Mouse (Mus musculus) CH12.LX (cell line): ENCODE results near the gene Dcst1. TPM values are rescaled to one million over a fixed set of nuclear protein-coding genes. Genes with fewer than 3 reads are reported as not detected.
A peak's percentile ranks its signal among the peaks of the same experiment; 100 is the strongest.

ENCODE experiments used
- DNase-seq: peaks from one replicate; pipeline ENCODE4 v3.0.0-alpha.2; 2013; ENCODE audit errors: extremely low read depth
- H3K27ac ChIP-seq: 2 replicates; pipeline ENCODE4 v1.5.1; 2012; ENCODE audit warnings: low read depth, mild to moderate bottlenecking, control low read depth, moderate library complexity; ENCODE audit not compliant: insufficient read depth
- H3K27me3 ChIP-seq: replicated peaks from 2 replicates; pipeline ENCODE3; 2012; ENCODE audit warnings: inconsistent platforms
- H3K36me3 ChIP-seq, 2 experiments: replicated peaks in 1 of 2; 2 replicates each; pipeline versions ENCODE3 to v1.6.1; 2012; ENCODE audit warnings: inconsistent platforms in 1 of 2, low read length in 1 of 2, mild to moderate bottlenecking in 1 of 2, mixed read lengths in 1 of 2, moderate library complexity in 1 of 2; ENCODE audit not compliant: control insufficient read depth in 1 of 2, insufficient read depth in 1 of 2
- H3K4me1 ChIP-seq, 2 experiments: 2 replicates each; pipeline ENCODE4 v1.6.1; 2012; ENCODE audit warnings: inconsistent platforms in 1 of 2, moderate library complexity in 1 of 2; ENCODE audit not compliant: insufficient read depth in 2 of 2, control insufficient read depth in 1 of 2
- H3K4me2 ChIP-seq: 2 replicates; pipeline ENCODE4 v1.6.1; 2012; ENCODE audit warnings: low read depth, mild to moderate bottlenecking, control low read depth; ENCODE audit not compliant: poor library complexity, insufficient read depth, severe bottlenecking
- H3K4me3 ChIP-seq, 3 experiments: fragments of 150-350 bp in 1 of 3; sonication (generic) in 1 of 3; replicated peaks in 1 of 3; 2 replicates each; pipeline versions ENCODE3 to v1.5.1; 2011 to 2012; ENCODE audit warnings: low read depth in 2 of 3, low read length in 2 of 3, mild to moderate bottlenecking in 2 of 3, moderate library complexity in 2 of 3, control low read depth in 1 of 3, improper control_type of control experiment in 1 of 3, inconsistent platforms in 1 of 3, mixed read lengths in 1 of 3; ENCODE audit not compliant: poor library complexity in 1 of 3
- H3K79me2 ChIP-seq: replicated peaks from 2 replicates; pipeline ENCODE4 v1.6.1; 2012; ENCODE audit warnings: mild to moderate bottlenecking, moderate library complexity; ENCODE audit not compliant: control insufficient read depth, poor library complexity, insufficient read depth, severe bottlenecking; ENCODE audit errors: extremely low read depth
- H3K9ac ChIP-seq: 2 replicates; pipeline ENCODE4 v1.6.1; 2012; ENCODE audit warnings: low read depth, mild to moderate bottlenecking, control low read depth, moderate library complexity; ENCODE audit not compliant: insufficient read depth
- H3K9me3 ChIP-seq: replicated peaks from 2 replicates; pipeline ENCODE3; 2012; ENCODE audit warnings: low read length, inconsistent platforms, mixed read lengths
- BHLHE40 ChIP-seq: IDR thresholded peaks from 2 replicates; pipeline ENCODE4 v1.6.1; 2011; ENCODE audit warnings: mild to moderate bottlenecking, low read depth, low read length, improper control_type of control experiment
- CHD1 ChIP-seq: IDR thresholded peaks from 2 replicates; pipeline ENCODE4 v1.6.1; 2012; ENCODE audit warnings: low read depth, low read length, improper control_type of control experiment, inconsistent platforms
- CHD2 ChIP-seq: IDR thresholded peaks from 2 replicates; pipeline ENCODE4 v1.6.1; 2011; ENCODE audit warnings: low read length, improper control_type of control experiment
- CTCF ChIP-seq, 2 experiments: IDR thresholded peaks in 1 of 2; conservative IDR thresholded peaks in 1 of 2; 2 replicates each; pipeline ENCODE4 v1.5.1; 2011 to 2012; ENCODE audit warnings: low read depth in 2 of 2, low read length in 2 of 2, improper control_type of control experiment in 1 of 2, inconsistent platforms in 1 of 2, mild to moderate bottlenecking in 1 of 2, moderate library complexity in 1 of 2
- ELF1 ChIP-seq: IDR thresholded peaks from 2 replicates; pipeline ENCODE4 v1.6.1; 2014; ENCODE audit warnings: low read depth, mild to moderate bottlenecking, inconsistent platforms, low read length, improper control_type of control experiment
- EP300 ChIP-seq: IDR thresholded peaks from 2 replicates; pipeline ENCODE4 v1.6.1; 2011; ENCODE audit warnings: low read length, improper control_type of control experiment
- GABPA ChIP-seq: IDR thresholded peaks from 2 replicates; pipeline ENCODE4 v1.6.1; 2012; ENCODE audit warnings: low read depth, low read length, improper control_type of control experiment, inconsistent platforms; ENCODE audit not compliant: insufficient replicate concordance
- HCFC1 ChIP-seq: IDR thresholded peaks from 2 replicates; pipeline ENCODE4 v1.6.1; 2012; ENCODE audit warnings: low read depth, mild to moderate bottlenecking, inconsistent platforms, low read length, improper control_type of control experiment
- IRF4 ChIP-seq: IDR thresholded peaks from 2 replicates; pipeline ENCODE4 v1.6.1; 2014; ENCODE audit warnings: low read depth, mild to moderate bottlenecking, inconsistent platforms, low read length, improper control_type of control experiment
- JUND ChIP-seq: conservative IDR thresholded peaks from 2 replicates; pipeline ENCODE4 v1.6.1; 2011; ENCODE audit warnings: low read depth, low read length, improper control_type of control experiment
- KAT2A ChIP-seq: IDR thresholded peaks from 2 replicates; pipeline ENCODE4 v1.6.1; 2012; ENCODE audit warnings: low read length, improper control_type of control experiment, inconsistent platforms; ENCODE audit not compliant: insufficient replicate concordance
- MAX ChIP-seq: IDR thresholded peaks from 2 replicates; pipeline ENCODE4 v1.6.1; 2011; ENCODE audit warnings: low read length, improper control_type of control experiment
- MAZ ChIP-seq: IDR thresholded peaks from 2 replicates; pipeline ENCODE4 v1.6.1; 2012; ENCODE audit warnings: low read depth, mild to moderate bottlenecking, inconsistent platforms, low read length, improper control_type of control experiment, moderate library complexity
- MEF2A ChIP-seq: IDR thresholded peaks from 2 replicates; pipeline ENCODE4 v1.6.1; 2014; ENCODE audit warnings: low read depth, mild to moderate bottlenecking, inconsistent platforms, low read length, improper control_type of control experiment, borderline replicate concordance
- MXI1 ChIP-seq: IDR thresholded peaks from 2 replicates; pipeline ENCODE4 v1.6.1; 2011; ENCODE audit warnings: mild to moderate bottlenecking, low read depth, low read length, improper control_type of control experiment
- MYC ChIP-seq: IDR thresholded peaks from 2 replicates; pipeline ENCODE4 v1.6.1; 2011; ENCODE audit warnings: low read depth, mild to moderate bottlenecking, improper control_type of control experiment, low read length
- NELFE ChIP-seq: IDR thresholded peaks from 2 replicates; pipeline ENCODE4 v1.6.1; 2011; ENCODE audit warnings: low read depth, low read length, improper control_type of control experiment
- NRF1 ChIP-seq: IDR thresholded peaks from 2 replicates; pipeline ENCODE4 v1.6.1; 2014; ENCODE audit warnings: low read depth, mild to moderate bottlenecking, inconsistent platforms, low read length, improper control_type of control experiment, moderate library complexity
- PAX5 ChIP-seq: IDR thresholded peaks from 2 replicates; pipeline ENCODE4 v1.6.1; 2012; ENCODE audit warnings: low read length, inconsistent platforms, mixed read lengths
- POLR2A ChIP-seq: IDR thresholded peaks from 2 replicates; pipeline ENCODE4 v1.6.1; 2011; ENCODE audit warnings: low read depth, mild to moderate bottlenecking, improper control_type of control experiment, low read length
- POLR2AphosphoS2 ChIP-seq: IDR thresholded peaks from 2 replicates; pipeline ENCODE4 v1.6.1; 2011; ENCODE audit warnings: low read depth, low read length, improper control_type of control experiment
- RAD21 ChIP-seq: IDR thresholded peaks from 2 replicates; pipeline ENCODE4 v1.6.1; 2011; ENCODE audit warnings: low read depth, mild to moderate bottlenecking, low read length, improper control_type of control experiment, moderate library complexity
- RCOR1 ChIP-seq: conservative IDR thresholded peaks from 2 replicates; pipeline ENCODE4 v1.6.1; 2012; ENCODE audit warnings: low read depth, mild to moderate bottlenecking, inconsistent platforms, low read length, improper control_type of control experiment
- SIN3A ChIP-seq: IDR thresholded peaks from 2 replicates; pipeline ENCODE4 v1.6.1; 2012; ENCODE audit warnings: low read length, improper control_type of control experiment, inconsistent platforms
- SMC3 ChIP-seq: IDR thresholded peaks from 2 replicates; pipeline ENCODE4 v1.6.1; 2011; ENCODE audit warnings: low read depth, low read length, improper control_type of control experiment
- TBP ChIP-seq: conservative IDR thresholded peaks from 2 replicates; pipeline ENCODE4 v1.6.1; 2011; ENCODE audit warnings: low read depth, low read length, improper control_type of control experiment
- TCF12 ChIP-seq: IDR thresholded peaks from 2 replicates; pipeline ENCODE4 v1.6.1; 2014; ENCODE audit warnings: low read depth, mild to moderate bottlenecking, inconsistent platforms, low read length, improper control_type of control experiment
- UBTF ChIP-seq: IDR thresholded peaks from 2 replicates; pipeline ENCODE4 v1.6.1; 2012; ENCODE audit warnings: low read depth, mild to moderate bottlenecking, inconsistent platforms, low read length, improper control_type of control experiment, moderate library complexity
- USF1 ChIP-seq: IDR thresholded peaks from 2 replicates; pipeline ENCODE4 v1.6.1; 2014; ENCODE audit warnings: low read depth, mild to moderate bottlenecking, inconsistent platforms, low read length, improper control_type of control experiment
- USF2 ChIP-seq: conservative IDR thresholded peaks from 2 replicates; pipeline ENCODE4 v1.6.1; 2011; ENCODE audit warnings: low read depth, low read length, improper control_type of control experiment
- ZC3H11A ChIP-seq: IDR thresholded peaks from 2 replicates; pipeline ENCODE4 v1.6.1; 2012; ENCODE audit warnings: low read depth, mild to moderate bottlenecking, inconsistent platforms, low read length, improper control_type of control experiment
- ZMIZ1 ChIP-seq: IDR thresholded peaks from 2 replicates; pipeline ENCODE4 v1.6.1; 2012; ENCODE audit warnings: low read depth, mild to moderate bottlenecking, inconsistent platforms, low read length, improper control_type of control experiment
- ZNF384 ChIP-seq: IDR thresholded peaks from 2 replicates; pipeline ENCODE4 v1.6.1; 2012; ENCODE audit warnings: low read depth, low read length, improper control_type of control experiment, inconsistent platforms
- dilution Hi-C: fragments of 300-500 bp; cut with MboI; formaldehyde crosslinking; loops from 2 replicates; pipeline ENCODE4 v1.14.3; 2020; ENCODE audit warnings: low sequenced_read_pairs; ENCODE audit not compliant: extremely low pct_unique_long_range_greater_than_20kb, extremely low pct_ligation_motif_present
- in situ Hi-C: fragments of 300-500 bp; cut with MboI; formaldehyde crosslinking; loops from 3 replicates; pipeline ENCODE4 v1.14.3; 2019; ENCODE audit warnings: low sequenced_read_pairs, low pct_ligation_motif_present, low pct_unique_long_range_greater_than_20kb, mixed read lengths
- polyA plus RNA-seq: library from polyadenylated mRNA; unstranded; fragments of >175 nt; gene quantifications from 2 replicates; pipeline ENCODE4 v1.2.1, GENCODE M21; 2012; ENCODE audit warnings: low read depth; ENCODE audit not compliant: insufficient read length
- total RNA-seq, 2 experiments: library from RNA; depleted of rRNA; stranded (reverse); fragments of 300-350 nt in 1 of 2; fragments of >200 nt in 1 of 2; gene quantifications; 2 replicates each; pipeline ENCODE4 v1.2.3; 2012 to 2014

Gene Dcst1
- total and polyA plus RNA-seq, 3 experiments: 0.04 to 0.10 TPM; not detected in 1

GRCm38 (mm10) chr3:89341794-89342193, 23.3 kb downstream of the Dcst1 start:
- H3K36me3 ChIP-seq: peaks cover 8 to 71% of the 10 kb centered on the region in 2 experiments
- in situ Hi-C loops: loop anchor here (25.0 kb wide), 2 partner anchors 346 to 421 kb away; partner anchors contain the start of genes Chrnb2 and Ube2q1
- H3K9me3 ChIP-seq: no peaks in the 10 kb centered on the region
- H3K27ac ChIP-seq: no peak overlapping the region
- H3K4me3 ChIP-seq: no peak overlapping the region
- H3K9ac ChIP-seq: no peak overlapping the region
- no peaks in the 10 kb centered on the region for H3K79me2 ChIP-seq
- H3K4me2 ChIP-seq: no peak overlapping the region
- TF ChIP-seq GABPA (no peak), ZC3H11A (no peak), NRF1 (no peak), BHLHE40 (no peak), CHD1 (no peak), TBP (no peak), MEF2A (no peak), MAX (no peak), EP300 (no peak), CTCF (conservative IDR thresholded peaks at IDR 0.05 in 1 of 2, IDR thresholded peaks at IDR 0.05 in 1 of 2; ENCODE audit: low read depth in 2 of 2, low read length in 2 of 2) (no peak), MAZ (no peak)
- TF ChIP-seq, all 38 proteins: peak for 0
- dilution Hi-C loops: no loop called here
- H3K27me3 ChIP-seq: peaks cover 4% of the 10 kb centered on the region
- no peak for DNase-seq
- H3K4me1 ChIP-seq: peaks cover 7 to 15% of the 10 kb centered on the region in 2 experiments

DNA sequence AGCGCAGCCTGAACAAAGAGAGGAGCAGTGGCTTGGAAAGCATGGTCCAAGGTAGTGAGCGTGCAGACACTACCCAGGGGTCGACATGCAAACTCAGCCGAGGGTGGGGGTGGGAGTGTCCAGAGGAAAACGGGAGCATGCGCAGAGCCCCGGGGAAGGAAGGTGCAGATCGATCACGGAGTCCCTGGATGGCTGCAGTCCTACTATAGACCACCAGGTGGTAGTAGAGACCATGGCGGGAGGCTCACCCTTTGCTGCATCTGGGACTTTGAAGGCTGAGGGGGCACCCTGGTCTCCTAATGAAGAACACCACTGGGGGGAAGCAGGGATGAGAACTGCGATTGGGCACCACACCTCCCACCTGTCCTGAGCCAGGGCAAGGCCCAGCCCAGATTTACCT, 24.6 kb downstream of the Dcst1 start:
- Histone ChIP-seq H3K4me3 (no peak overlapping the region), H3K27me3 (peaks cover 14% of the 10 kb centered on the region), H3K36me3 (peaks cover 8 to 62% of the 10 kb centered on the region in 2 experiments), H3K9me3 (no peaks in the 10 kb centered on the region), H3K79me2 (no peaks in the 10 kb centered on the region), H3K27ac (no peak overlapping the region), H3K4me1 (peaks cover 9 to 20% of the 10 kb centered on the region in 2 experiments), H3K4me2 (no peak overlapping the region), H3K9ac (no peak overlapping the region)
- dilution Hi-C loops: no loop called here
- DNase-seq: peak; percentile 76
- TF ChIP-seq TCF12 (no peak), USF2 (no peak), EP300 (no peak), KAT2A (no peak), CHD2 (peak; percentile 26; the same call in 1 of the 2 replicates), USF1 (no peak), JUND (no peak), POLR2A (no peak), ELF1 (0 out of 2 replicates have a peak, but pooled peaks have one; percentile 12), RCOR1 (no peak), GABPA (no peak), ZMIZ1 (no peak), SMC3 (peak; percentile 91), ZNF384 (no peak), UBTF (no peak), CTCF (conservative IDR thresholded peaks at IDR 0.05 in 1 of 2, IDR thresholded peaks at IDR 0.05 in 1 of 2; ENCODE audit: low read depth in 2 of 2, low read length in 2 of 2) (peak; percentile 90 to 93), POLR2AphosphoS2 (no peak), NELFE (no peak), TBP (no peak), HCFC1 (no peak), MEF2A (no peak), MAX (no peak), NRF1 (peak; percentile 88), MXI1 (no peak), ZC3H11A (peak; percentile 66), BHLHE40 (no peak), MYC (no peak), IRF4 (peak; percentile 42; the same call in 1 of the 2 replicates), RAD21 (peak; percentile 93), PAX5 (no peak), SIN3A (no peak)
- TF ChIP-seq, all 38 proteins: peak for 8
- in situ Hi-C loops: loop anchor here (25.0 kb wide), 2 partner anchors 347 to 422 kb away; partner anchors contain the start of genes Chrnb2 and Ube2q1
